Mouse (Mus musculus) mouse embryonic stem cell (cell line): Measurements from ENCODE around the gene Faf1.

Experiments used
- in situ Hi-C, 2 experiments: fragments of 300-500 bp; cut with MboI; formaldehyde crosslinking; loops; 1 replicate in 1 of 2; 3 replicates in 1 of 2; pipeline ENCODE4 v1.14.3; 2019 to 2020; ENCODE audit warnings: low sequenced_read_pairs in 2 of 2, low pct_unique_long_range_greater_than_20kb in 1 of 2, mixed read lengths in 1 of 2; ENCODE audit not compliant: unreplicated experiment in 1 of 2

Faf1 gene

GRCm38 (mm10) chr4:109969561-109969960 is 293.2 kb downstream of the Faf1 start:
- in situ Hi-C loops = no loop called here

DNA sequence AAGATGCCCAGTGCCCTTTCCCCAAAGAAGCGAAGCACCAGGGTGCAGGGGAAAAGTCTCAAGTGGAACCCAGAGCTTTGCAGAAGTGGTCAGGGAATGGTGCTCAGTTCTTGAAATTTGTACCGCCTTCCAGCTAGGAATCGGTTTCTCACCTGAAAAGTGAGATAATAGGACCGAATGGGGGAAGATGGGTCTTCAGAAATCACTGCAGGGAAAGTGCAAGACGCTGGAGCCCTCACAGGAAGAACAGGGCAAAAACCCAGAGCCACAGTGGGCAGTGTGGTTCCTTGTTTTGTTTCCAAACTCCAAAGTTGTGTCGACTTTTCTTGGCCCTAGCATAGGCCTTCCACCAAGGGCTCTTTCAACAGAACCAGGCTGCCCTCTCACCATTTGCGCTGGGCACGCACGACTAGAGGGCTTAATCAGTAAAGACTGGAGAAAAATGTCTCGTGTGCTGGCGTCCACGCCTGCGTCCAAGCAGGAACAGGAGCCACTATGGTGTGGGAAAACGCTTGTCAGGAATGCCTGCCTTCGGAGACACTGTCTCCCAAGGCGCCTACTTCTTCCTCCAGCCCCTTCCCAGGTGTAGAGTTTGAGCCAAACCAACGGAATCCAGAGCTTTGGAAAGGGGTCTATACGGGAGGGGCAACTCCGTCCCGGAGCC is 297.7 kb downstream of the Faf1 start:
- in situ Hi-C loops = no loop called here

- in situ Hi-C loops = loop anchor here in 1 of 2 experiments (5.0 kb wide), 1 partner anchor 318 kb away; no protein-coding TSS in a partner anchor
Measured at GRCm38 (mm10) chr4:109974655-109975380, 298.4 kb downstream of the Faf1 start.

DNA sequence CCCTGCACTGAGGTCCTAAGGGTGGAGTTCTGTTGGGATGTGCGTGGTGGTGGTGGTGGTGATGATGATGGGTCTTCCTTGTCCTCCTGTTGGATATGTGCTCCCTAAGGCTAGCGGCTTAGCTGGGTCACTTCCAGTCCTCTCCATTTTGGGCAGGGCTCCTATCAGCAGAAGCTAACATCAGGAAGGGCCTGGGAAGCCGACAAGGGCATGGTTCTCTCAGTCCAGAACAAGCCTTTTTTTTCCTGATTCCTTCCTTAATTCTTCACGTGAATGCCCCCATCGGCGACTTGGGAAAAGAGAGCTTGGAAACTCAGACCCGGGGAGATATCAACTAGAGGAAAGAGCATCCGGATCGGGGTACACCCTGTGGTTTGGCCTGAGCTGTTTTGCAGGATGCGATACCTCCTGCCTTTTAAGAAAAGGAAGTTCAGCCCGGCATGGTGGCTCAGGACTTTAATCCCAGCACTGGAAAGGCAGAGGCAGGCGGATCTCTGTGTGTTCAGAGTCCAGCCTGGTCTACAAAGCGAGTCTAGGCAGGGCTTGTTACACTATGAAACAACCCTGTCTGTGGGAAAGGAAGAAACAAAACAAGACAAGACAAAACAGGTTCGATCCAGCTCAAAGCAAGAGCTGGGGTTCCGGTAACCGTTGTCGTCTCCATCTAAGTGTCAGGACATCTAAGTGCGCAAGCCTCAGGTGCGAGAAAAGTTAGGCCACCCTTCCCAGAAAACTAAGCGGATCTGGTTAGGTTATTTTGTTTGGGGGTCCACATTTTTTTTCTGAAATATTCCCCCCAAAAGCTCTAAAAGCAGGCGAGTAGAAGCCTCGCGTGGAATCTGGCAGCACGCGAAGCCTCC is 299.2 kb downstream of the Faf1 start:
- in situ Hi-C loops = loop anchor here in 1 of 2 experiments (5.0 kb wide), 1 partner anchor 318 kb away; no protein-coding TSS in a partner anchor

DNA sequence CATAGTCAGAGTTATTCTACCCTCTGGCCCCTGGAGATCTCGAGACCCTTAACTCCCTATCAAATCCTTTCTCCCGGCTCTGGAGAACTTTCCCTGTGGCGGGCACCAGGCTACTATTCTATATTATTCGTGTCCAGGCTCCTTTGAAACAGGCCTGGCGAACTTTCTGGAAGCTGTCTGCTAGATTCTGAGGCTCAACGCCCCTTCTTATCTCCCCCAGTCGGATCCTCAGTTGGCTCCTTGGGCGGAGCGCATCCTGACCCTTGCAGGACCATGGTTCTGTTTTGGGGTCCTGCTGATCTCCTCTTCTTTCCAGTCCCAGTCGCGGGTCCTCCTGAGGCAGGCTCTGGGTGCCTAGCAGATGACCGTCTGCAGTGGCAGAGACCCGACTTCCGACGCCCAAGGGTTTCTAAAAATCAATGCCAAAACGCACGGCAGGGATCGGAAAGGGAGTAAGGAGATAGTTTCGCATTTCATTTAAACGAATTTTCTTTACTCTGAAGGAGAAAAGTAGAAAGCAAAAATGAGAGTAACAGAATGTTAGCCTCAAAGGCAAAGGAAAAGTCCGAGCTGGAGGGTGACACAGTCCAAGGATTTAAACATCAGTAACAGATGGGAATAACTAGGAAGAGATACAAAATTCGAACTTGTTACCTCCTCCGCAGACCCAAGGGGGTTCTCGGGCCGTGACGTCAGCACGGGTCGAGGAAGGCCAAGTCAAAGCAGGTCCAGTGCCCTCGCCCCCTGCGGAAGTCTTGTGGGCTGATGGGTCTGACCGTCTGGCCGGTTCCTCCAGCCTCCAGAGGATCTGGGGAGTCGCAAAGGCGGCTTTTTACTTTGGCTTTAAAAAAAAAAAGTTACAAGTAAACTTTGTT is 300.1 kb downstream of the Faf1 start:
- in situ Hi-C loops = loop anchor here in 1 of 2 experiments (5.0 kb wide), 1 partner anchor 319 kb away; no protein-coding TSS in a partner anchor

DNA sequence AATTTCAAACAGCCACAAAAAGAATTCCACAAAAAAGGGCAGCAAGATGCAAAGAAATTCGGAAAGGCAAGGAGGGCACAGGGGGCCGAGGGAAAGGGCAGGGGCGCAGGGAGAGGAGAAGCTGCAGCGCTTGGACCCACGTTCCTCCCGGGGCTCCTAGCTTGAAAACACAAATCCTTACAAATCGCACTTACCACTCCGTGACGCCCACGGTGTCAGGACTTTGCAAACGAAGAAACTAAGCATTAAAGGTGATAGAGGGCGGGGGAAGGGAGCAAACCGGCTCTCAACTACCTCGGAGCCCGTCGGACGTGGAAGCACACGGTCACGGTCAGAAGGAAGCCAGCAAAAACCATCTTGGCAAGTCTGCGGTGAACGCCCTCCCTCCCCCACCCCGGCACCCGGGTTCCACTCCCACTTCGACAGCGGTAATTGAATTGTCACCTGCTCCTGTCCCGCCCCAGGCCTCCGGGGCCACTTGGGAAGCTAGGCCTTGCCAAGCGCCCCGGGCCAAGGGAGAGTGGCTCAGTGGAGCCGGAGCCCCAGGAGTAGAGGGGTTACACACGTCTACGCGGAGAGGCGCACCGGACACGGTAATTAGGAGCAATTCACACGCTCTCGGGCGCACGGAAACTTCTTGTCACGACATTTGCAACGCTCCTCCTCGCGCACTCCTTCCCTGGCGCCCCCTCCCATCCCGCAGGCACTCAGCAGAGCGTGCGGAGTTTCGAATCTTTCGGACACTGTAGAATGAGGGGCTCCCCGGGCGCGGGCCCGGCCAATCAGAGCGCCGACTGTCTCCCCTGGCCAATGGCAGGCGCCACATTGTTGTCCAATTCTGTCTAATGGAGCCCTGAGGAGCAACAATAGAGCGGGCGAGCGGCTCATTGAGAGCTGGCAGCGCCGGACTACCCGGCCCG is 301.0 kb downstream of the Faf1 start, which contains the start of gene Dmrta2:
Gene Dmrta2, plus strand, starts transcription at position 906 of the 920 bp plus-strand sequence.
- in situ Hi-C loops = loop anchor here in 1 of 2 experiments (5.0 kb wide), 1 partner anchor 320 kb away; no protein-coding TSS in a partner anchor

DNA sequence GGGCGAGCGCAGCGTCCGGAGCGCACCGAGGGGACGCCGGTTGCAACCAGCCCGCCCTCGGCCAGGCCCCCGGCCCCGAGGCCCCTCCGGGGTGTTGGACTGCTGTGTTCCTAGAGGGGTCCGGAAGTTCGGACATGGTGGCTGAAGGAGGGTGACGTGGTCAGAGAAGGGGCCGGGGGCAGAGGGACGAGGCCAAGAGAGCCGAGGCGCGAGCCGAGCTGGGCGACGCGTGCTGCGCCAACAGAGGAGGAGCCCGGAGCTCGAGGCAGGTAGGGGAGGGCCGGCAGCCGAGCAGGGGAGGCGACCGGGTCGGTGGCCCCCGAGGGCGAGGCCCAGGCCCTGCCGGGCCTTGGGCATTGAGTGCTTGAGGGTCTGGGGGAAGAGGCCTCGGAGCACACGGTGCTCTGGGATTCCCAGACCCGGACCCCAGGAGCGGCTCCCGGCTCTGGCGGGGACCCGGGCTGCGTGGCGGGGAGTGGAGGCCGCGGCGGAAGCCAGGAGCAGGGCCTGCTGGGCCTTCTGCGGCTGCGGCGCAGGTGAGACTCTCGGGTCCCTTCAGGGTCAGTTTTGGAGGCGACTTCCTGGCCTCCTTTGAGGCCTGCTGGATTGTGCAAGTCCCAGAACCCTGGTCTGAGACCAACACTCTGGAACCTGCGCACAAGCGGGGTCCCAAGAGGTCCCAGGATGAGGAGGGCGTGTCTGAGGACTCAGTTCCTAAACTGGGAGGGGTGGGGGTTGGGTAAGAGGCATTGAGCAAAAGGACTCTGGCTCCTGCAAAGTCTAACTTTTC is 301.9 kb downstream of the Faf1 start:
- in situ Hi-C loops = loop anchor here in 1 of 2 experiments (5.0 kb wide), 1 partner anchor 321 kb away; no protein-coding TSS in a partner anchor

DNA sequence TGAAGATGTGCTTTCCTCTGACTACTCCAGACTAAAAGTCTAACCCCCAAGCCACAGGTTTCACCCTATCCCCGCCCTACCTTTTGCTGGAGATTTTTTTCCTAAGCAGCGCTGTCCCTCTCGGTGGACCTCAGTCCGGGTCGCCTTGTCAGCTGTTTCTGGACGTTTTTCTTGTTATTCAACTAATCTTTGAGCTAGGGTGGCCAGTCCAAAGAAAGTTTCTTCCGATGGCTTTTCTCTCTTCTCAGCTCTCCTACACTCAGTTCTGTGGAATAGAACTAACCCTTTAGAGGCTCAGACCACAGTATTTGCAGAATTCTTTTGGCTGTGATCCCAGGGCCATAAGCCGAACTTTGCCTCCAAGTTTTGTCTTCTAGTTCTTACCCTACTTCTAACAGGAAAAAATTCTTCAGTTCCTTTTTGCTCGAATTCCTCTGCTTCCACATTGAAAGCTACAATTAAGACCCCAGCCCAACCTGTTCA is 302.5 kb downstream of the Faf1 start:
- in situ Hi-C loops = loop anchor here in 1 of 2 experiments (5.0 kb wide), 1 partner anchor 322 kb away; no protein-coding TSS in a partner anchor

- in situ Hi-C loops = loop anchor here in 1 of 2 experiments (5.0 kb wide), 1 partner anchor 322 kb away; no protein-coding TSS in a partner anchor
Measured at GRCm38 (mm10) chr4:109979461-109980320, 303.3 kb downstream of the Faf1 start.

GRCm38 (mm10) chr4:109980321-109981082 is 304.1 kb downstream of the Faf1 start:
- in situ Hi-C loops = no loop called here

DNA sequence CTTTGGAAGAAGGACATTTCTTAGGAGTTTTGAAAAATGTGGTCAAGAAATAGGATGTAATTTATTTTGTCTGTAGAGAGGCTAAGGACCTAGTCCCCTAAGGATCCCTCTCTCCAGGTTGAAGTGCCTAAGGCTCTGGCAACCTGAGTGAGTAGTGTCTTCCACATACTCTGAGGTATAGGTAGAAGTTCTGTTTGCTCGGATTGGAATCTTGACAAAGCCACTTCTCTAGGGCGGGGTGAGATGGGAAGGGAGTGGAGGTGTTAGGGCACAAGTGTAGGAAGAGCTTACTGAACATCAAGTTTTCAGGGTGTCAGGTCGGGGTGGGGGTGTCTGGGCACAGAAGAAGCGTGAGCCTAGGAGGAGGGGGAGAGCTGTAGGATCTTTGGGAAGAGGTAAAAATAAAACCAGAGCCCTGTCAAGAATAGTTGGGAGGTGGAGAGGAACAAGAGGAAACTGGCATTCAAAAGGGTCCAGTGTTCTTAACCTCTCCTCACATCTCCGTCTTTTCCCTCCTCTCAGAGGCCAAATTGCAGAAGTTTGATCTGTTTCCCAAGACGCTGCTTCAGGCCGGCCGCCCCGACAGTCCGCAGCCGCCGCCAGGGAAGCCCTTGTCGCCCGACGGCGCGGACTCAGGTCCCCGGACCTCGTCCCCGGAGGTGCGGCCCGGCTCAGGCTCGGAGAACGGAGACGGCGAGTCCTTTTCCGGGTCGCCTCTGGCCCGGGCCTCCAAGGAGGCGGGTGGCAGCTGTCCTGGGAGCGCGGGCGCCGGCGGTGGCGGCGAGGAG is 304.9 kb downstream of the Faf1 start:
- in situ Hi-C loops = no loop called here

DNA sequence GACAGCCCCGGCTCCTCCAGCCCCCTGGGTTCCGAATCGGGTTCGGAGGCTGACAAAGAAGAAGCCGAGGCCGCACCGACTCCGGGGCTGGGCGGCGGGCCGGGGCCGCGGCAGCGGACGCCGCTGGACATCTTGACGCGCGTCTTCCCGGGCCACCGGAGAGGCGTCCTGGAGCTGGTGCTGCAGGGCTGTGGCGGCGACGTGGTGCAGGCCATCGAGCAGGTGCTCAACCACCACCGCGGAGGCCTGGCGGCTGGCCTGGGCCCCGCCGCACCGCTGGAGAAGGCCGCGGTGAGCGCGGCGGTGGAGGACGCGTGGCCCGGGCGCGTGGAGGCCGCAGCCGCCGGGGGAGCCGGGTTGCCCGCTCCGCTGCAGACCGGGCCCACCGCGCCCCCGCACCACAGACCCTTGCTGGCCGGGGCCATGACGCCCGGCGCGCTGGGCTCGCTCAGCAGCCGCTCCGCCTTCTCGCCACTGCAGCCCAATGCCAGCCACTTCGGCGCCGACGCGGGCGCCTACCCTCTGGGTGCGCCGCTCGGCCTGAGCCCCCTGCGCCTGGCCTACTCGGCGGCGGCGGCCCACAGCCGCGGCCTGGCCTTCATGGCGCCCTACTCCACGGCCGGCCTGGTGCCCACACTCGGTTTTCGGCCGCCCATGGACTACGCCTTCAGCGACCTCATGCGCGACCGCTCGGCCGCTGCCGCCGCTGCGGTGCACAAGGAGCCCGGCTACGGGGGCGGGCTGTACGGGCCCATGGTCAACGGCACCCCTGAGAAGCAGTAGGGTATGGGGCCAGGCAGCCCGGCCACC is 305.7 kb downstream of the Faf1 start:
- in situ Hi-C loops = no loop called here

- in situ Hi-C loops = no loop called here
Measured at GRCm38 (mm10) chr4:109982681-109983265, 306.4 kb downstream of the Faf1 start.
